Mouse (Mus musculus): Measurements from ENCODE around the gene Pik3cb.

GRCm38 (mm10) chr9:99021751-99022150 is 118.7 kb downstream of the Pik3cb start:
- TF ChIP-seq GATA1 (IDR thresholded peaks at IDR 0.05; ENCODE audit: borderline replicate concordance, low read length) (no peak), FLI1 (IDR thresholded peaks at IDR 0.05; ENCODE audit: low read length) (no peak)
